Comparison of ENCODE assay signal across 23 mouse cellular contexts in genomic region chr6:90513074-90513856, GRCm38 (mm10). TPM values are rescaled to one million over a fixed set of nuclear protein-coding genes. Genes with fewer than 3 reads are reported as not detected.
"Had no signal": no experiment of that assay in that cellular context is flagged by ENCODE, and none has a peak within 500 bp of the region (broad histone marks: within the 10 kb centered on the region; RNA-seq: fewer than 3 reads in every experiment).

No protein-coding gene starts in this region.

- H3K27me3 ChIP-seq: limb, embryonic 13.5 days; midbrain, embryonic 12.5 days; midbrain, embryonic 15.5 days; neural tube, embryonic 12.5 days; neural tube, embryonic 15.5 days had no signal

- H3K36me3 ChIP-seq: limb, embryonic 10.5 days; limb, embryonic 13.5 days; midbrain, embryonic 12.5 days; midbrain, embryonic 15.5 days; neural tube, embryonic 12.5 days; neural tube, embryonic 15.5 days had no signal

- H3K4me3 ChIP-seq: limb, embryonic 10.5 days; limb, embryonic 13.5 days; midbrain, embryonic 12.5 days; midbrain, embryonic 15.5 days; neural tube, embryonic 12.5 days; neural tube, embryonic 15.5 days had no signal

- H3K4me2 ChIP-seq: limb, embryonic 13.5 days; lung, embryonic 14.5 days; midbrain, embryonic 12.5 days; midbrain, embryonic 15.5 days; neural tube, embryonic 12.5 days; neural tube, embryonic 15.5 days had no signal

- H3K9me3 ChIP-seq: limb, embryonic 10.5 days; limb, embryonic 13.5 days; midbrain, embryonic 12.5 days; midbrain, embryonic 15.5 days; neural tube, embryonic 12.5 days; neural tube, embryonic 15.5 days had no signal

- H3K4me1 ChIP-seq: neural tube, embryonic 12.5 days had no signal

- DNase-seq: kidney, adult 2 months; liver; liver, postnatal 0 days; lung, embryonic 14.5 days; right cerebral cortex, adult 18-20 months; right cerebral cortex, postnatal 14 days; right cerebral cortex, postnatal 4 days; thymus, adult 2 months; thymus, postnatal 14 days had no signal

- H3K9ac ChIP-seq: limb, embryonic 13.5 days; liver, embryonic 14.5 days; liver, postnatal 0 days; lung, embryonic 14.5 days; midbrain, embryonic 12.5 days; midbrain, embryonic 15.5 days; neural tube, embryonic 12.5 days; neural tube, embryonic 15.5 days had no signal

- H3K27ac ChIP-seq: hindbrain, postnatal 0 days; limb, embryonic 10.5 days; limb, embryonic 13.5 days; liver, embryonic 14.5 days; macrophage; midbrain, embryonic 12.5 days; midbrain, embryonic 15.5 days; neural tube, embryonic 12.5 days; neural tube, embryonic 15.5 days; stomach, postnatal 0 days had no signal

- ATAC-seq: hindbrain, postnatal 0 days; inflammation-experienced regulatory T-cells, adult 6 months; intestine, embryonic 16.5 days; liver, postnatal 0 days; lung, postnatal 0 days; midbrain, embryonic 15.5 days had no signal

RNA-seq across cellular contexts. Expression of gene Klf15, which starts 50.9 kb away (rescaled TPM):
- total RNA-seq: megakaryocyte, adult 5-6 weeks had no signal
- polyA plus RNA-seq: inflammation-experienced regulatory T-cells, adult 6 months had no signal
